Mouse (Mus musculus): ENCODE results near the gene Odf2l. TPM values are rescaled to one million over a fixed set of nuclear protein-coding genes. Genes with fewer than 3 reads are reported as not detected.

Gene Odf2l
- polyA plus RNA-seq (2012; rRNA removed): 16.8 and 21.8 TPM in 2 replicates

DNA sequence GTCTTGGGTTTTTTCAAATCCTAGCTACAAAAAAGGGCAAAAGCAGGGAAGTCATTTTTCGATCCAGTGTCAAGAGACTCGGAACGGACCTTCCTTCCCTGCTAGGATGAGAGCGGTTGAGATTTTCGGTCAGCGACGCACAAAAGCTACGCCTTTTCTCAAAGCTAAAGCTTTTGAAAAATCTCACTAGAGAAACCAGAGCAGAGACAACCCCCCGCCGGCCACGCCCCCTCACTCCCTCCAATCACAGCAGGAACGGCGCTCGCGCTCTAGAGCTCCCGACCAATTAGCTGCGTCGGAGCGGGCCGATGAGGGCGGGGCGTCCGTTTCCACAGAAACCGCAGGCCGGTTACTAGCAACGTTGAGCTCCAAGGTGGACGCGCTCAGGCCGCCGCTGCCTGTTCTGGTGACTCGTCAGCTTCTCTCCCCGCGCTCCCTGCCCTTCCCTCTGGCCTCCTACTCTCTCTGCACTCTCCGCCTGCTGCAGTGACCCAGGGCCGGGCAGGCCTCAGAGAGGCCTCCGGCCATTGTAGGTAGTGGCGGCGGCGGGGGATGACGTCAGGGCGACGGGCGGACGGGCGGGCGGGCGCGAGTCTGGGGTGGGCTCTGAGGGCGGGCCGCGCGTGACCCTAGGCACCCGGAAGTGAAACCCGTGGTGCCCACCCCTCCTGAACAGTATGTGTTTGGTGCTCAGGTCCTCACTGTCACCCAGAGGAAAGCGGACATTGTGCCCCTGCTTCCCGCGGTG lies at the start of gene Odf2l:
TSS of gene Odf2l (plus strand) at position 335 of the 748 bp plus-strand sequence.

DNA sequence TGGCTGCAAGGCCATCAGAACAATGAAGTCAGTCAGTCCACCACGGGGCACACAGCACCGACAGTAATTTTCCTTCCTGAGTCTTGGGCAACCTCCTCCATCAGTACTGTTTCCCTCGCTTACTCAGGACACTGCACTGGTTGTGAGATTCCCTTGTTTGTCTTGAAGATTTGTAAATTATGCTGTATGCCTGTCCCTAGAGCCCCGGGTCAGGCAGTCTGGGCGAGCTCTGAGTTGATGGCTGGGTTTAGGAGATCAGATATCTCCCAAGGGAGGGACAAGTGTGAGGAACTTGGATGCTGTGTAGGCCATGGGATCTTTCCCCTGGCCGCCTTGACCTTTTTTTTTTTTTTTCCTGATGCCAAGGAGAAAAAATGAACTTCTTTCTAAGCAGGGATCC lies 19.1 kb upstream of the Odf2l start, which contains the start of gene Clca2:
TSS of gene Clca2 (minus strand) at position 153 of the 400 bp plus-strand sequence.

Other genes starting within 250 kb of the Odf2l start
- gene Clca4b, start 186.1 kb upstream of the Odf2l start, polyA plus RNA-seq (2012; rRNA removed): 0.07 TPM in 1 of 2 replicates, not detected in the other
- gene Clca4a, start 143.5 kb upstream of the Odf2l start, polyA plus RNA-seq (2012; rRNA removed): 0.03 TPM in 1 of 2 replicates, not detected in the other
- 0.01 and 0.04 TPM in 2 replicates for gene Clca1, start 85.8 kb upstream of the Odf2l start, polyA plus RNA-seq (2012; rRNA removed)
- gene Clca2, start 19.1 kb upstream of the Odf2l start, polyA plus RNA-seq (2012; rRNA removed): 0.03 and 0.05 TPM in 2 replicates
- gene Col24a1, start 173.9 kb downstream of the Odf2l start, polyA plus RNA-seq (2012; rRNA removed): 1.8 and 4.0 TPM in 2 replicates